In genomic region chr17:48027677-48028076, GRCm38 (mm10) we compare ENCODE assay signal across 14 mouse cellular contexts. TPM values are rescaled to one million over a fixed set of nuclear protein-coding genes. Genes with fewer than 3 reads are reported as not detected.
A peak's percentile ranks its signal among the peaks of the same experiment; 100 is the strongest.
DNase-seq lines count a peak whose midpoint lies in the region; ATAC-seq lines count a peak whose summit lies in the region.
"Had no signal": no experiment of that assay in that cellular context is flagged by ENCODE, and none has a peak within 500 bp of the region (broad histone marks: within the 10 kb centered on the region; RNA-seq: fewer than 3 reads in every experiment).

No protein-coding gene starts in this region.

- WGBS in lung, embryonic 16.5 days = 37% methylated on average over 6 of the region's 6 CpGs
- 32% methylated on average over 6 of the region's 6 CpGs for WGBS in heart, embryonic 13.5 days

- no peaks in the 10 kb centered on the region for H3K9me3 ChIP-seq in lung, embryonic 16.5 days (ENCODE audit: control insufficient read depth, low read length)
- H3K9me3 ChIP-seq in heart, embryonic 13.5 days = no peaks in the 10 kb centered on the region
- H3K9me3 ChIP-seq: hindbrain, embryonic 15.5 days; stomach, embryonic 15.5 days had no signal

- no peaks in the 10 kb centered on the region for H3K36me3 ChIP-seq in lung, embryonic 16.5 days (ENCODE audit: control insufficient read depth, insufficient read depth, low read length)
- no peaks in the 10 kb centered on the region for H3K36me3 ChIP-seq in heart, embryonic 13.5 days
- H3K36me3 ChIP-seq: hindbrain, embryonic 15.5 days; stomach, embryonic 15.5 days had no signal

- DNase-seq in gastrocnemius, adult 18-20 months (ENCODE audit: low spot score) = peak; percentile 59
- DNase-seq in gastrocnemius, postnatal 36 days = no peak
- no peak for DNase-seq in lung, postnatal 25 days (ENCODE audit: low spot score)
- DNase-seq in lung, postnatal 14 days = peak; percentile 40
- no peak for DNase-seq in embryo, embryonic 10 days (ENCODE audit: low spot score)
- DNase-seq in frontal cortex, postnatal 25 days (ENCODE audit: low spot score in 2 of 2) = no peak

- no peak overlapping the region for H3K4me3 ChIP-seq in lung, embryonic 16.5 days (ENCODE audit: low read length)
- no peak overlapping the region for H3K4me3 ChIP-seq in heart, embryonic 13.5 days
- H3K4me3 ChIP-seq: hindbrain, embryonic 15.5 days; layer of hippocampus, adult 2 months; myocyte; stomach, embryonic 15.5 days had no signal

- peak overlapping the region; percentile 72 for H3K27ac ChIP-seq in lung, embryonic 16.5 days (ENCODE audit: low read length)
- peak overlapping the region; percentile 61 for H3K27ac ChIP-seq in heart, embryonic 13.5 days (replicated peaks)
- H3K27ac ChIP-seq: hindbrain, embryonic 15.5 days; layer of hippocampus, adult 2 months; macrophage; stomach, embryonic 15.5 days had no signal

- H3K9ac ChIP-seq in lung, embryonic 16.5 days (ENCODE audit: low read length) = no peak overlapping the region
- no peak overlapping the region for H3K9ac ChIP-seq in heart, embryonic 13.5 days
- H3K9ac ChIP-seq: hindbrain, embryonic 15.5 days; stomach, embryonic 15.5 days had no signal

- peak; percentile 59 for ATAC-seq in lung, embryonic 16.5 days (ENCODE audit: low read depth)
- no peak for ATAC-seq in heart, embryonic 13.5 days (ENCODE audit: extremely low read depth, insufficient number of reproducible peaks, low FRiP score, low TSS enrichment)

- H3K27me3 ChIP-seq in lung, embryonic 16.5 days (ENCODE audit: control insufficient read depth, insufficient read depth, low read depth, low read length) = no peaks in the 10 kb centered on the region
- H3K27me3 ChIP-seq in heart, embryonic 13.5 days (replicated peaks) = no peaks in the 10 kb centered on the region
- H3K27me3 ChIP-seq: stomach, embryonic 15.5 days had no signal

- H3K4me2 ChIP-seq in lung, embryonic 16.5 days (ENCODE audit: low read depth, low read length) = no peak overlapping the region
- no peak overlapping the region for H3K4me2 ChIP-seq in heart, embryonic 13.5 days
- H3K4me2 ChIP-seq: hindbrain, embryonic 15.5 days; stomach, embryonic 15.5 days had no signal

- H3K4me1 ChIP-seq in lung, embryonic 16.5 days (replicated peaks; ENCODE audit: control insufficient read depth, insufficient read depth, low read length) = peaks cover 50% of the 10 kb centered on the region
- peaks cover 77% of the 10 kb centered on the region for H3K4me1 ChIP-seq in heart, embryonic 13.5 days

- intact Hi-C loops in gastrocnemius, postnatal 36 days (cut with DNase I) = no loop called here

RNA-seq across cellular contexts. Expression of gene 1700122O11Rik, which starts 10.4 kb away (rescaled TPM):
- total RNA-seq in gastrocnemius, adult 18-20 months (2021) = not detected
- total RNA-seq in gastrocnemius, postnatal 36 days (2021) = not detected
- polyA plus RNA-seq in lung, embryonic 16.5 days (2015; fragmentation: Nextera tagmentation; extraction: Ambion mirVana) = not detected in 2 replicates
- not detected in 2 replicates for polyA plus RNA-seq in heart, embryonic 13.5 days (2015; fragmentation: Nextera tagmentation; extraction: Ambion mirVana)
- total RNA-seq: layer of hippocampus, adult 2 months had no signal
- polyA plus RNA-seq: embryonic facial prominence, embryonic 11.5 days; hindbrain, embryonic 15.5 days; macrophage; myocyte; stomach, embryonic 15.5 days had no signal

Comparison
In these comparisons a context has a peak if more than half of its experiments do, and no peak if none do; other contexts are left out.
1. DNase-seq: peak in gastrocnemius, adult 18-20 months (single experiment) and lung, postnatal 14 days (single experiment); none in gastrocnemius, postnatal 36 days (0 of 2), lung, postnatal 25 days (single experiment), embryo, embryonic 10 days (single experiment) and frontal cortex, postnatal 25 days (0 of 2).